Mouse (Mus musculus) thymus, postnatal 25 days (tissue): ENCODE measurements around the gene Lonp2.

Source experiments
- DNase-seq: peaks from one replicate; pipeline ENCODE4 v3.0.0; 2022

The Lonp2 gene

GRCm38 (mm10) chr8:86623911-86624731, at the start of gene Lonp2:
TSS of gene Lonp2 (plus strand) at chr8:86624043.
- peak; percentile 98 for DNase-seq

DNA sequence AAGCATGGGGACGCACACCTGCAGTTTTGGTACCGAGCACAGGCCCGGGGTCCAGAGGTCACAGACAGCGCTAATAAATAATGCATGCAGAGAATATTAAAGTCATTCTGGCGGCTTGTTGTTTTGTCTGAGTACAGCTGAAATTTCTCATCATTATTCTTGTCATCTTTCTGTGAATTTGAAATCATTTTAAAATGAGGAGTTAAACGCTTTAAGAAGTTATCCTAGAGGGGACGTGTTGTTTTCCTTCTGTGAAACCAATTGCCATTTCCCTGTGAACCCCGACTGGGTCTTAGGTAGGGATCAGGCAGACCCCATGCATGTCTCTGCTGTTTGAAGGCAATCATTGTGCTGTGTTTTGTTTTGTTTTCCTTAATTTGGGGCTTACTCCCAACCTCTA, 46.3 kb upstream of the Lonp2 start:
- no peak for DNase-seq

DNA sequence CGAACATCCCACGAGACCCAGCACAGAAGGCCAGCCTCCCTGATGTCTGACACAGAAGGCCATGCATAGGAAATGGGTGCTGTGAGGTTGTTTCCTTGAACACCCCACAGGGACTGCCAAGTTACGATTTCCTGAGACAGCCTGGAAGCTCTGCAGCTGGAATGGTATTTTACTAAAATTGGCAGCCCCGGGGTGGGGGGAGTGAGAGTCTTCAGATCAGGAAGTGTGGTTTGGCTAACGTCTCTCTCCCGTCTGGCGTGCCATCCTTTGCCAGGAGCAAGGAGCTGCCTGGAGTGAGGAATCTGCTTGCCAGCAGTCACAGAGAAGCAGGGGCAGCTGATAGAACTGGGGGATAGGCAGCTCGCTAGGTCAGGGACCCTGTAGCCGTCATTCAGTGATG, 45.8 kb upstream of the Lonp2 start:
- DNase-seq = no peak

- DNase-seq = no peak
Observed at GRCm38 (mm10) chr8:86578693-86579092, 45.1 kb upstream of the Lonp2 start.

DNA sequence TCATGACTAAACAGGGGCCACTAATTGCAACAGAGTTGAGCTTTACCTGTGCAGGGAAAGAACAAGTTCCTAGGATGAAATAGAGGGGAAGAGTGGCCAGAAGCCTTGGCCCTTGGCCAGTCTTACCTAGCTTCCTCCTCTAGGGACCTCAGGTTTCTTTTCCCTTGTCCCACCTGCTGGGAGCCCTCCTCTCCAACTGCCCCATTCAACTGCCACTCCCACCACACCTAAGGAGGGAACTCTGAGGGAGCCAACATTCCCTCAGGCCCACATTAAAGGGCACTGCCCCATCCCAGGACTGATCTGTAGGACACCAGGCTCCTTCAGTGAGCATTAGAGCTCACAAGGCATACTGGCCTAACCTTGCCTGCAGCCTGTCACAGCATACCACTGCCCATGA, 43.4 kb upstream of the Lonp2 start, which contains the start of gene Abcc12:
Abcc12 (minus strand) TSS at position 229 of the 400 bp plus-strand sequence.
- no peak for DNase-seq

DNA sequence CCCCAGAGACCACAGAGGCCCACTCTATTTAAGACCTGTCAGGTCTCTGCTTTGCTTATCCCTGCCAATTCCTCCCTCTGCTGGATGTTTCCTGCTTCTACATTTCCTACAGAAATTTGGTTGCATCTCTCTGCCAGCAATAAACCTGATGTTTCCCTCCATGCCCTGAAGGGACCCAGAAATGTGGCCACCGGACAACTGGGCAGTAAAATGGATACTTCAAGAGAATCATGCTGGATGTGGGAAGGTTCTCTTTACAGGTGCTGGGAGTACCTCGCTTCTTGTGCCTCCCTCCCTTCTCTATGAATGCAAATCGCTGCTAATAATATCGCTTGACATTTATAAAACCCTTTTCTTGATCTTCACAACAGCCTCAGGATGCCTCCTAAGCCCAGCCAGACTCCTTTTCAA, 41.9 kb upstream of the Lonp2 start:
- no peak for DNase-seq

- peak; percentile 82 for DNase-seq
Observed at GRCm38 (mm10) chr8:86585118-86585517, 38.7 kb upstream of the Lonp2 start.

DNA sequence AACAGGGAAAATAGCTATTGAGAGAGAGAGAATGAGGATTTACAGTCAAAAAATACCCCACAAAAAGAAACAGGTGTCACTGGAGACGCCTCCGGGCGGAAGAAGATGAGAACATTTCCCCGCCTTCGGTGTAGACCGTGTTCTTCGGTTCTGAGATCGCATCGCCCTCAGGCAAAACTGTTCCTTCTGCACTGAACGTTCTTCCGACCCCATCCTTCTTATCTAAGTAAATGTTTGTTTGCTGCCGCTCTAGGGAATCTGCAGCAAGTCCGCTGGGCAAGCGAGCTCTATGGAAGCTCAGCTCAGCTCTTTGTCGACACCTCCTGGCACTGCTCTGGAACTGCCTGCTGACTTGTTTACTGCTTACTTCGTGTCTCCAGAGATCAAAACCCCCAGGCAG, 38.3 kb upstream of the Lonp2 start:
- DNase-seq = peak; percentile 81

DNA sequence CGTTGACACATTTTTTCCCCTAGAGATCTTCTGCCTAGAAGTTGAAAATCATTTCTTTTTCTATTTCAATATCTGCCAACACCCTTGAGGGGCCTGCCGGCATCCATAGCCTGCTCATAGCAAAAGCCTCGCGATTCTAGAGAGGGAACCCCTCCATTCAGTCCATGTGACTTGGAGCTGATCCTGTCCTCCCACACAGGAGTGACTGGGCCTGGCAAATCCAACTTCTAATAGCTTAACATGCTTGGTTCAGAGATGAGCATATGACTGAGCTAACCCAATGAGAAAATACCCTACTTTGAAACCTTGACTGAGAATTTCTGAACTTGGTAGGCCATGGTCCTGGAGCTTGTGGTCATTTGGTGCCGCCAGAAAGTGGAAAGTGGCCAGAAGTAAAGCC, 37.8 kb upstream of the Lonp2 start:
- no peak for DNase-seq

- DNase-seq = peak; percentile 14
Observed at GRCm38 (mm10) chr8:86586642-86587041, 37.2 kb upstream of the Lonp2 start.

- no peak for DNase-seq
Observed at GRCm38 (mm10) chr8:86588338-86588737, 35.5 kb upstream of the Lonp2 start.

DNA sequence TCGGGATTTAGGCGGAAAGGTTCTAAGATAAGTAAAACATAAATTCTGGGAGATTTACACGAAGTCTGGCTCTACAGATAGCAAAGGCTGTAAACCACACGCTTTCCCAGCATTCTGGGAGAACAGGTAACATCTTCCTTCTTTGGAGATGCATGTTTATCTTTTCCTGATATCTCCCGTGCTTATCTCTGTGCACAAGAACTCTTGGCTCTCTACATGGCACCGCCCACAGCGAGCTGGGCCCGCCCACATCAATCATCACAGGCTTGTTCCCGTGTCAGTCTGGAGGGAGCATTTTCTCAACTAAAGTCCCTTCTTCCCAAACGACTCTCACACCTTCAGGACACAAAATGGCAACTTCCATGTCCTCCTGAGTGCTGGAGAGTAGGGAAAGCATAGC, 30.7 kb upstream of the Lonp2 start:
- no peak for DNase-seq

- DNase-seq = no peak
Observed at GRCm38 (mm10) chr8:86594159-86594796, 29.6 kb upstream of the Lonp2 start.

GRCm38 (mm10) chr8:86595671-86596070, 28.2 kb upstream of the Lonp2 start:
- DNase-seq = no peak

DNA sequence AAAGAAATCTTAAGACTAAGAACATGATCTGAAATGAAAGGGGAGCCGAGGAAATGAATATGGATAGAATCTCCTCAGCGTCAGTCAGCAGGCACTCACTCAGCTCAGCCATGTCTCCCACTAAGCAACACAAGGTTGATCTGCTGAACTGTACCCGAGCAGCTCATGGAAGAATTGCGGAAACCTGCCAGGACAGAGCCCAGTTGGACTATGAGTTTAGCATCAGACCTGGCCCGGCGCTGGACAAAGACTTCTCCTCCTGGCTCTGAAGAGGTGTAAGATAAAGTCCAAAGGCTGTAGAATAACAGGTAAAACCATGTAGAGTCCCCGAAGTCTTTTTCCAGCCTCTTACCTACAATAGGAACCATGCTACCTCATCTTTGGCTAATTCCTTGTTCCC, 26.2 kb upstream of the Lonp2 start:
- DNase-seq = no peak

- no peak for DNase-seq
Observed at GRCm38 (mm10) chr8:86599299-86599698, 24.5 kb upstream of the Lonp2 start.

DNA sequence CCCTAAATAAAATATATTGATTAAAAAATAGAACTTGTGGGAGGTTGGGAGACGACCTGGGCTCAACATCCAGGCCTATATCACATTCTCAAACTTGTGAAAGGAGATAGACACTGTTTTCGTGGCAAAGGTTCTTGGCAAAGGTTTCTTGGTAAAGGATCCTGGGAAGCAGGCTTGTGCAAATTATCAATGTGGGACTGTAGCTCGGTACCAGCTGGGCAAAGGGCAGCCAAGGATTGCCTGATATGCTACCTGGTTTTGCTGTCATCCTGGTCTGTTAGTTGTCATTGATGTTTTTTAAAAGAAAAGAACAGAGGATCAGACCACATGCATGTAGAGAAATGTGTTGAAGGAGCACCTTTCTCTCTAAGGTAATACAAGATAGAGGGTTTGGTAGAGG, 23.5 kb upstream of the Lonp2 start:
- no peak for DNase-seq

- no peak for DNase-seq
Observed at GRCm38 (mm10) chr8:86603174-86603573, 20.7 kb upstream of the Lonp2 start.

DNA sequence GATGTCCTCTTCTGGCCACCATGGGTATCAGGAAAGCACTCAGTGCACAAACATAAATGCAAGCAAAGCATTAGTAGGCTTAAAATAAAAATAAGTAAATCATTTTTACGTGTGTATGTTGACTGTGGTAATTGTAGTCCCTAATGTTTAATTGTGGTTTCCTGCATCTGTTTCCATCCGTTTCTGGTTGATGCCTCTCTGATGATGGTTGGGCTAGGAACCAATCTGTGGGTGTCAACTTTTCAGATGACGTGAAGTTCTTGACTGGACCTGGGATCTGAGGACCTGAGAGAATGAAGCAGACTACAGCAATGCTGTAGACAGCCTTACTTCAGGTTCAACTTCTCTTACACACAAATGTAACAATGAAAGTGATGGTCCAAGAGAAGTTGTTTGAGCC, 19.2 kb upstream of the Lonp2 start:
- DNase-seq = no peak

- no peak for DNase-seq
Observed at GRCm38 (mm10) chr8:86613798-86614197, 10.0 kb upstream of the Lonp2 start.

GRCm38 (mm10) chr8:86615095-86615769, 8.6 kb upstream of the Lonp2 start:
- no peak for DNase-seq

GRCm38 (mm10) chr8:86617759-86618387, 6.0 kb upstream of the Lonp2 start:
- DNase-seq = no peak

DNA sequence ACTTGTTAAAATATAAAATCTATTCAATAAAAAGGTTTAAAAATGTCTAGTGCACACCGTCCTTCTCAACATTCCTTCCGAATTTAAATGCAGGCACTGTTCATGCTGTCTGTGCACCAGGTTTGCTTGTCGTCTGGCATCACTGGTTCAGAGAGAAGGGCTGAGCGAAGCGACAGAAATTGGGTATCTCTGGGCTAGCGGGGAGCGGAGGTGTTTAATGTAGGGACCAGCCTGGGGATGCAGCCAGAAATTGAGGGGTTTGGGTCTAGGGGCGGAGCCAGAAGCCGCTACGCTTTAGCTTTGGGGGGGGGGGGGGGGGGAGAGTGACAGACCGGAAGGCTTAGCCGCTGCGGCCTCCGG, 312 bp upstream of the Lonp2 start:
- DNase-seq = no peak

DNA sequence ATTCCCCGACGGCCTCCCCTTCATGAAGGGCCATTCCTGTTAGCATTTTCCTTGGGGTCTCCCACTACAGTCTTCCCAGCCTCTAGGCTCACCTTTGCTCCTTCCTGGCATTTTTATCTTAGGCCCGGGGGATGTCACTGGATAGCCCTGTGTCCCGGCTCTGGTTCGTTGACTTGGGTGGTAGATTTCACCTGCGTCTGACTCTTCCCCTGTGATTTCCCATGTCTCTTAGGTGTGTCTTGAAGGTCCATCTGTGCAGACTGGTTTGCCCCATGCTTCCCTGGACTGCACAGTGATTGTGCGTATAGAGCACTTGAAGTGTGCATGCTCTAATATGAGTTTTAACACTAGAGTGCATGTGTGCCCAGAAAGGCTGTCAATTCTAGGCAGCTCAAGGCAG, 1.1 kb downstream of the Lonp2 start:
- peak; percentile 16 for DNase-seq
